Mouse (Mus musculus) ES-Bruce4 (cell line): ENCODE results near the gene Ccdc58.
"Not testable (repeated sequence)": the region's sequence is repeated elsewhere in the genome, so short reads cannot be mapped to it uniquely, and the experiment has no call there.

Experiments
- CTCF ChIP-seq: IDR thresholded peaks from one replicate; pipeline ENCODE4 v1.8.1; 2011; ENCODE audit warnings: low read depth, low read length
- EP300 ChIP-seq: IDR thresholded peaks from 2 replicates; pipeline ENCODE4 v1.6.1; 2011; ENCODE audit warnings: low read depth, low read length; ENCODE audit not compliant: insufficient read depth
- POLR2A ChIP-seq: IDR thresholded peaks from one replicate; pipeline ENCODE4 v1.8.1; 2011; ENCODE audit warnings: low read length; ENCODE audit not compliant: insufficient read depth

DNA sequence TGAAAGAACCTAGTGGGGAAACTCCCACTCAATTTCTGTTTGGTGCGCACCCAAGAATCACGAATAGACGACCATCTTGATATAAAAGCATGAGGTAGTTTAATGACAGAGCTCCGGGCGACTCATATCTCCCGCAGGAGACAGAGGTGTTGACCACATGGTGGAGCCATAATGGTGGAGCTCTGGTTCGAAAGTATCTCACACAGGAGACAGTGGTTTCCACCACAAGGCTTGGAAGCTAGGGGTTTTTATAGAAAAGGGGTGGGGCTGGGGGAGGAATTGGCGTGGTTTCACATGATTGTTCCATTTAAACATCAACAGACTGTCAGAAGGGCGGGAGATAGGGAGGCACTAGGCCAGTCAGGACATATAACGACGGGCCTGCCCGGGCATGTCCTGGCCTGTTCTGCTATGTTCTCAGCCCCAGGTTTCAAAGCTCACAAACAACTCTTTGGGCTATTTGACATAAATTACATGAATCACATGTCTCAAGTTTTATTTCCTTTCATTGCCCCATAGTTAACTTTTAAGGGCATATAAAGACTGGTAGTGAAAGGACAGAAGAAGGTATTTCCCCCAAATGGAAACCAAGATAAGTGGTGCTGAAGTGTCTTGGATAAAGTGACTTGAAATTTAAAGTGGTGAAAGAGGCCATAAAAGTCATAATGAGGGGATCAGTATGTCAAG is 26.5 kb downstream of the Ccdc58 start:
- not testable (repeated sequence) for TF ChIP-seq CTCF, POLR2A, EP300
